Mouse (Mus musculus): ENCODE measurements around the gene Gm10256.
"Not testable (repeated sequence)": the region's sequence is repeated elsewhere in the genome, so short reads cannot be mapped to it uniquely, and the experiment has no call there.

GRCm38 (mm10) chrY:2830380-2830779 is at the start of gene Gm10256, which contains the start of gene Rbmy:
- TF ChIP-seq CTCF, EP300 (IDR thresholded peaks at IDR 0.05; ENCODE audit: low read depth): not testable (repeated sequence)
